Mouse (Mus musculus): ENCODE measurements around the gene Gm20388.

DNA sequence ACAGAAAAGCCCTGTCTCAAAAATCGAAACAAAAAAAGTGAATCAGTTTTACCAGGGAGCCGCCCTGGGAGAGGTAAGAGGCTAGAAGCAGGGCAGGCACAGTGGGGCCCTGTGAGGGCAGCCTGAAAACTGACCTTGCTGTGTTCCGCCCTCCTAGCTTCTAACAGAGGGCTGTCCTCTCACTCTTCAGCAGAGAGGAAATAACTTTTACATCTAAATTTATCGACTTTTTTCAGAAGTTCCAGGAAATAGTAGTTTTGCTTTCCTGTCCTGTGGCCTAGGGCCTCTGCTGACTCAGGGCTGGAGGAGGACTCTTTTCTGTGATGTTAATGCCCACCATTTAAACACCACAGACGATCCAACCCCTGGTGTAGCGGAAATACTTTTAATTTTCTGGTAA lies 804.6 kb downstream of the Gm20388 start:
- TF ChIP-seq EP300 (IDR thresholded peaks at IDR 0.05; ENCODE audit: insufficient read depth, low read depth, low read length) (no peak), CTCF (IDR thresholded peaks at IDR 0.05; ENCODE audit: low read depth, low read length) (no peak), POLR2A (IDR thresholded peaks at IDR 0.05; ENCODE audit: insufficient read depth, low read length) (no peak)

Data from ES-Bruce4 (cell line).